Mouse (Mus musculus) cerebellum, adult 2 months (tissue): ENCODE measurements around the gene Tex45. TPM values are rescaled to one million over a fixed set of nuclear protein-coding genes. Genes with fewer than 3 reads are reported as not detected.

ENCODE experiments used
- DNase-seq, 2 experiments: peaks; one replicate each; pipeline ENCODE4 v3.0.0; 2021
- H3K27ac ChIP-seq: fragments of 200-500 bp; 2 replicates; pipeline ENCODE4 v1.5.1; 2012; ENCODE audit warnings: low read length, control low read depth, inconsistent platforms; ENCODE audit not compliant: insufficient read depth
- H3K27me3 ChIP-seq: fragments of 200-500 bp; 2 replicates; pipeline ENCODE4 v1.6.1; 2012; ENCODE audit warnings: inconsistent platforms, mild to moderate bottlenecking, low read length, moderate library complexity; ENCODE audit not compliant: control insufficient read depth, insufficient read depth
- H3K4me1 ChIP-seq: fragments of 200-500 bp; 2 replicates; pipeline ENCODE4 v1.6.1; 2011; ENCODE audit warnings: low read length; ENCODE audit not compliant: control insufficient read depth, insufficient read depth
- H3K4me3 ChIP-seq: fragments of 200-500 bp; replicated peaks from 2 replicates; pipeline ENCODE3; 2011; ENCODE audit warnings: mild to moderate bottlenecking, low read depth, low read length, control low read depth; ENCODE audit not compliant: insufficient read depth
- CTCF ChIP-seq: fragments of 200-500 bp; IDR thresholded peaks from 2 replicates; pipeline ENCODE4 v1.5.1; 2011; ENCODE audit warnings: low read depth, mild to moderate bottlenecking, control low read depth, low read length, moderate library complexity, borderline replicate concordance; ENCODE audit not compliant: insufficient read depth
- POLR2A ChIP-seq: fragments of 200-500 bp; IDR thresholded peaks from 2 replicates; pipeline ENCODE4 v1.6.1; 2011; ENCODE audit warnings: low read length, control low read depth, borderline replicate concordance; ENCODE audit not compliant: insufficient read depth
- WGBS: fragments of 180-500 bp; shearing (Covaris S2); methylation state at CpG from one replicate; pipeline ENCODE4 v1.1.7; 2018; 5-methylcytosine and 5-hydroxymethylcytosine counted together
- polyA plus RNA-seq: library from polyadenylated mRNA; depleted of rRNA; stranded (reverse); fragments of >200 nt; gene quantifications from 2 replicates; pipeline ENCODE4 v1.2.3, GENCODE M21; 2012; rRNA removed

Tex45 gene
- polyA plus RNA-seq, 1 experiment, result 0.26 TPM

DNA sequence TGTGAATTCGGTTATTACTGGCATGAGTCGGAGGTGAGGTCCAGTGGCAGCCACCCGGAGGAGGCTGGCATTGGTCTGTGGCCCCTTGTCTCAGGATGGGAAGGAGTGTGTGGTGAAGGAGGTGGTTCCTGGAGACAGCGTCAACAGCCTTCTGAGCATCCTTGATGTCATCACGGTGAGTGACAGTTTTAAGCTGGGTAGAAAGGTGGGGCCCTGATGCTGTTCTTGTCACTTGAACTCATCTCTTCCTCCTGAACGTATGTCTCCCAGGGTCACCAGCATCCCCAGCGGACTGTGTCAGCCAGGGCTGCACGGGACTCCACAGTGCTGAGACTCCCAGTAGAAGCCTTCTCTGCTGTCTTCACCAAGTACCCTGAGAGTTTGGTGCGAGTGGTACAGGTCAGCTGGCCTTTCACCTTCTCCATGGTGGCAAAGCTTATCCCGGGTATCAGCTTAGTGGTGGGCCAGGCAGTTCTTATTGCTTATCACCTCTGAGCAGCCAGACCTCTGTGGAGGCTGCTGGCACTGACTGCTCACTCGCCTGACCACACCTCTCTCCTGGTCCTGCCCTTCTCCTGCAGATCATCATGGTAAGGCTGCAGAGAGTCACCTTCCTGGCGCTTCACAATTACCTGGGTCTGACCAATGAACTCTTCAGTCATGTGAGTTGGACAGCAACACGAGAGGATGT, 51.5 kb downstream of the Tex45 start:
- H3K4me3 ChIP-seq, result no peak overlapping the region
- TF ChIP-seq POLR2A, result no peak
- no peak for TF ChIP-seq CTCF
- WGBS, result 92% methylated on average over 13 of the region's 13 CpGs
- H3K4me1 ChIP-seq, result no peaks in the 10 kb centered on the region
- no peak for DNase-seq
- no peaks in the 10 kb centered on the region for H3K27me3 ChIP-seq
- H3K27ac ChIP-seq, result no peak overlapping the region

DNA sequence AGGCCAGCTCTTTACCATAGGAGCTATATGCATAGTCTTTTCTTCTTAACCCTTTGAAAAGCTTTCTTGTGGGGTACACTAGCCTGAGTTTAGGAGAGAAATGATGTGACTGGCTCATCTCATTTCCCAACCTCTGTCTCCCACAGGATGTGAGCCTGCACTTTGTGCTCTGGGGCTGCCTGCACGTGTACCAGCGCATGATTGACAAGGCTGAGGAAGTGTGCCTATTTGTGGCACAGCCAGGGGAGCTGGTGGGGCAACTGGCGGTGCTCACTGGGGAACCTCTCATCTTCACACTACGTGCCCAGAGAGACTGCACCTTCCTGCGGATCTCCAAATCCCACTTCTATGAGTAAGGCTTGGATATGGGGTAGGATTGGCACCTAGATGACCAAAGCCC, 60.2 kb downstream of the Tex45 start:
- Histone ChIP-seq H3K27ac (no peak overlapping the region), H3K4me3 (no peak overlapping the region), H3K27me3 (no peaks in the 10 kb centered on the region), H3K4me1 (no peaks in the 10 kb centered on the region)
- DNase-seq, result no peak
- WGBS, result 91% methylated on average over 5 of the region's 5 CpGs
- TF ChIP-seq POLR2A (no peak), CTCF (no peak)

DNA sequence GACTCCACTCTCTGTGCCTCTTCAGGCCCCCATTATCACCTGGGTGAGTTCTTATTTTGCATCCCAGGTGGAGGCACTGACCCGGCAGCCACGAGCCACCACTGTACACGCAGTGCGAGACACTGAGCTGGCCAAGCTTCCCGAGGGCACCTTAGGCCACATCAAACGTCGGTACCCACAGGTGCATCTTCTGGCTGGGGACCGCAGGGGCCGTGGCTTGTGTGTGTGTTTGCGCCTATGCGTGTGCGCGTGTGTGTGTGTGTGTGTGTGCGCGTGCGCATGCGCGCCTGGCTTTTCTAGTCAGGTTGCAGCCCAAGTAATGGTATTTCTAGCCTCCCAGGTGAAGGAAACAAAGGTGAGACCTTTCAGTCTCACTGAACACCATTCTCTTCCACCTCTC, 61.3 kb downstream of the Tex45 start:
- no peak overlapping the region for H3K27ac ChIP-seq
- 95% methylated on average over 18 of the region's 18 CpGs for WGBS
- H3K27me3 ChIP-seq, result no peaks in the 10 kb centered on the region
- DNase-seq, result no peak
- no peaks in the 10 kb centered on the region for H3K4me1 ChIP-seq
- H3K4me3 ChIP-seq, result no peak overlapping the region
- no peak for TF ChIP-seq CTCF
- no peak for TF ChIP-seq POLR2A

DNA sequence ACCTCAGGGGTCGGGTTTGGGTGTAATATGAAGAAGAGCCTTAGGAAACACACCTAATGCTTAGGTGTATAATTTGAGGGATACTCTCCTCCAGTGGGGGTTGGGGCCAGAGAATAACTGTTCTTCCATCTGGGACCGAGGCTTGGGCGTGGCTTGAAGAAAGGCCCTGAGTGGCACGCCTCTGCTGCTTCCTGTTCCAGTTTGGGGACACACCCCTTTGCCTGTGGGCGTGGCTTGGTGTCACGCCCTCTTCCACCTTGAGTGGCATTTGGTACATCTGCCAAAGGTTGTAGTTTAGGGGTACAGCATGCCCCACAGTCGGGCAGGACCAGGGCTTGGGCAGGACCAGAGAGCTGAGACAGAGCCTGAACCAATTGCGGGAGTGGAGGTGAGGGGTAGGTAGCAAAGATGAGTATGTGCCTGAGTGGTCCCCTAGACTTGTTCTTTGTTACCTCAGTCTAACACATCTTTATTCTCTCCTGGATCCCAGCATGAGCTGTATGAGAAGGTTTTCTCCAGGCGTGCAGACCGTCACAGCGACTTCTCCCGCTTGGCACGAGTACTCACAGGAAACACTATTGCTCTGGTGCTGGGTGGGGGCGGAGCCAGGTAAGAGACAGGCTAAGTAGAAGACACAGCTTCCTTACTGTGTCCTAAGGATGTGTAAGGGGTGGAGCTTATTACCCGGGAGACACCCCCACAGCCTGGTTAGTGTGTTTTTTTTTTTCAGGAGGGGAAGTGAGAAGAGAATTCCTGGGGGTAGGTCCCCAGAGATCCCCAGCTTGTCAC, 65.6 kb downstream of the Tex45 start:
- 67% methylated on average over 15 of the region's 15 CpGs for WGBS
- Histone ChIP-seq H3K27ac (no peak overlapping the region), H3K27me3 (no peaks in the 10 kb centered on the region), H3K4me1 (no peaks in the 10 kb centered on the region), H3K4me3 (no peak overlapping the region)
- DNase-seq, result no peak
- TF ChIP-seq POLR2A (no peak), CTCF (no peak)

Other genes with a start within 250 kb of the Tex45 start
- 16.2 and 17.5 TPM in 2 replicates for gene Insr, start 191.2 kb upstream of the Tex45 start, polyA plus RNA-seq
- gene A430078G23Rik, start 117.4 kb upstream of the Tex45 start, polyA plus RNA-seq, result 0.10 TPM in 1 of 2 replicates, not detected in the other
- 31.2 and 34.0 TPM in 2 replicates for gene Arhgef18, start 77.9 kb upstream of the Tex45 start, polyA plus RNA-seq
- gene Pex11g, start 3.2 kb upstream of the Tex45 start, polyA plus RNA-seq, result 1.2 and 1.5 TPM in 2 replicates
- 47.2 and 49.6 TPM in 2 replicates for gene Zfp358, start 22.3 kb downstream of the Tex45 start, polyA plus RNA-seq
- 295 and 322 TPM in 2 replicates for gene Mcoln1, start 29.6 kb downstream of the Tex45 start, polyA plus RNA-seq
- 80.0 and 83.9 TPM in 2 replicates for gene Pnpla6, start 44.5 kb downstream of the Tex45 start, polyA plus RNA-seq
- gene C330021F23Rik, start 97.1 kb downstream of the Tex45 start, polyA plus RNA-seq, result 0.28 and 0.30 TPM in 2 replicates
- 31.4 and 32.1 TPM in 2 replicates for gene Camsap3, start 116.4 kb downstream of the Tex45 start, polyA plus RNA-seq
- gene Xab2, start 150.5 kb downstream of the Tex45 start, polyA plus RNA-seq, result 63.5 and 71.7 TPM in 2 replicates
- 65.3 and 65.4 TPM in 2 replicates for gene Pet100, start 150.7 kb downstream of the Tex45 start, polyA plus RNA-seq
- 2,128 and 2,417 TPM in 2 replicates for gene Pcp2, start 154.7 kb downstream of the Tex45 start, polyA plus RNA-seq
- 204 and 217 TPM in 2 replicates for gene Stxbp2, start 160.1 kb downstream of the Tex45 start, polyA plus RNA-seq
- 0.32 and 0.46 TPM in 2 replicates for gene Retn, start 184.9 kb downstream of the Tex45 start, polyA plus RNA-seq
- gene Mcemp1, start 194.9 kb downstream of the Tex45 start, polyA plus RNA-seq, result 0.51 and 0.61 TPM in 2 replicates
- gene Fcor, start 201.5 kb downstream of the Tex45 start, polyA plus RNA-seq, result 40.0 and 46.6 TPM in 2 replicates
- 50.2 and 56.0 TPM in 2 replicates for gene Trappc5, start 205.4 kb downstream of the Tex45 start, polyA plus RNA-seq
- 0.47 and 0.82 TPM in 2 replicates for gene Fcer2a, start 223.3 kb downstream of the Tex45 start, polyA plus RNA-seq
- gene Clec4g, start 249.8 kb downstream of the Tex45 start, polyA plus RNA-seq, result not detected in 2 replicates